Mouse (Mus musculus): ENCODE data around the gene Pam.
"Not testable (repeated sequence)": the region's sequence is repeated elsewhere in the genome, so short reads cannot be mapped to it uniquely, and the experiment has no call there.

The Pam gene

GRCm38 (mm10) chr1:97768906-97769293 lies 326.5 kb downstream of the Pam start:
- ChIA-PET CTCF (interaction anchor here in 1 of 4 experiments (0.6 kb wide), 1 partner anchor 380 kb away, joined by 3 read pairs; no protein-coding TSS in a partner anchor), POLR2A (interaction anchor here in 2 of 4 experiments (1.2 to 2.7 kb wide), 5 partner anchors 8 to 16 kb away, joined by 4 to 10 read pairs (median 8); no protein-coding TSS in a partner anchor)

- CTCF ChIA-PET: no interaction called here
- POLR2A ChIA-PET: interaction anchor here in 2 of 4 experiments (1.0 to 1.3 kb wide), 5 partner anchors 10 to 107 kb away, joined by 3 to 4 read pairs (median 3); partner anchors contain the start of gene D1Ertd622e (in 1 of the 2)
Measured at GRCm38 (mm10) chr1:97768089-97768488, 327.4 kb downstream of the Pam start.

GRCm38 (mm10) chr1:97765712-97766111 lies 329.7 kb downstream of the Pam start:
- POLR2A ChIA-PET: not testable (repeated sequence)
- CTCF ChIA-PET: interaction anchor here in 2 of 4 experiments (0.6 kb wide), 2 partner anchors 28 to 106 kb away, joined by 3 to 4 read pairs; no protein-coding TSS in a partner anchor

GRCm38 (mm10) chr1:97761477-97761876 lies 334.0 kb downstream of the Pam start:
- ChIA-PET CTCF (no interaction called here), POLR2A (interaction anchor here in 3 of 4 experiments (1.0 to 2.6 kb wide), 3 partner anchors 8 to 9 kb away, joined by 3 to 10 read pairs (median 8); partner anchors contain the start of genes Gin1 (in 3 of the 3) and Ppip5k2 (in 2 of the 3))

GRCm38 (mm10) chr1:97760598-97760997 lies 334.8 kb downstream of the Pam start:
- ChIA-PET CTCF (interaction anchor here in 2 of 4 experiments (0.6 to 1.4 kb wide), 2 partner anchors 12 to 34 kb away, joined by 3 read pairs; no protein-coding TSS in a partner anchor), POLR2A (interaction anchor here in 3 of 4 experiments (0.9 to 2.6 kb wide), 6 partner anchors 9 to 56 kb away, joined by 3 to 10 read pairs (median 4); partner anchors contain the start of genes Gin1 (in 3 of the 3) and Ppip5k2 (in 2 of the 3))

GRCm38 (mm10) chr1:97759841-97760240 lies 335.6 kb downstream of the Pam start:
- CTCF ChIA-PET: interaction anchor here in 2 of 4 experiments (0.6 to 1.4 kb wide), 2 partner anchors 11 to 33 kb away, joined by 3 read pairs; no protein-coding TSS in a partner anchor
- POLR2A ChIA-PET: interaction anchor here in 2 of 4 experiments (0.9 to 2.6 kb wide), 5 partner anchors 10 to 55 kb away, joined by 3 to 10 read pairs (median 5); partner anchors contain the start of genes Gin1 (in 2 of the 2) and Ppip5k2 (in 1 of the 2)

- CTCF ChIA-PET: no interaction called here
- POLR2A ChIA-PET: interaction anchor here in 1 of 4 experiments (1.0 to 2.3 kb wide), 3 partner anchors 15 to 21 kb away, joined by 3 to 8 read pairs (median 5); partner anchors contain the start of genes Gin1 and Ppip5k2
Measured at GRCm38 (mm10) chr1:97754392-97754791, 341.1 kb downstream of the Pam start.

GRCm38 (mm10) chr1:97753216-97753615 lies 342.2 kb downstream of the Pam start:
- ChIA-PET POLR2A (interaction anchor here in 1 of 4 experiments (1.2 to 2.3 kb wide), 2 partner anchors 16 kb away, joined by 5 to 8 read pairs; partner anchors contain the start of genes Gin1 and Ppip5k2), CTCF (no interaction called here)

GRCm38 (mm10) chr1:97748163-97748562 lies 347.3 kb downstream of the Pam start:
- CTCF ChIA-PET: interaction anchor here in 1 of 4 experiments (0.6 kb wide), 1 partner anchor 12 kb away, joined by 3 read pairs; no protein-coding TSS in a partner anchor
- POLR2A ChIA-PET: no interaction called here

- POLR2A ChIA-PET: no interaction called here
- CTCF ChIA-PET: no interaction called here
Measured at GRCm38 (mm10) chr1:97746261-97746660, 349.2 kb downstream of the Pam start.

- ChIA-PET POLR2A (interaction anchor here in 1 of 4 experiments (0.5 kb wide), 1 partner anchor 354 kb away, joined by 4 read pairs; no protein-coding TSS in a partner anchor), CTCF (no interaction called here)
Measured at GRCm38 (mm10) chr1:97745712-97746111, 349.7 kb downstream of the Pam start.

Measured in embryonic stem cell, embryonic (primary cell).